In the genomic region with DNA sequence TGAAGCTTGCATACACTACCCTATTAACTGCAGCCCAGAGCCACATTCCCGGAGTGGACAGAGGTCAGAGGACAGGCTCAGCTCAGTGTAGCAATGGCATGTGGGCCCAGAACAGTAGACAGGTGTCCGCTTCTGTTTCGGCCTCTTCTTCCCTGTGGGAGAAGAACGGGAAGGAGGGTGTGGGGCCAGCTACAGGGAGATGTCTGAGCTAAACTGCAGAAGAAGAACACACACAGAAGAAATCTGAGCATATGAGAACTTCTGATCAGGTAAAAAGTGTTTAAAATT, we compare ENCODE assay signal across 28 mouse cellular contexts. TPM values are rescaled to one million over a fixed set of nuclear protein-coding genes. Genes with fewer than 3 reads are reported as not detected.
DNase-seq lines count a peak whose midpoint lies in the region; ATAC-seq and TF ChIP-seq lines count a peak whose summit lies in the region.
"Had no signal": no experiment of that assay in that cellular context is flagged by ENCODE, and none has a peak within 500 bp of the region (broad histone marks: within the 10 kb centered on the region; RNA-seq: fewer than 3 reads in every experiment).

No protein-coding gene starts in this region.

- no peaks in the 10 kb centered on the region for H3K9me3 ChIP-seq in intestine, embryonic 14.5 days (ENCODE audit: control insufficient read depth, low read length)
- H3K9me3 ChIP-seq in intestine, postnatal 0 days (ENCODE audit: control insufficient read depth), result no peaks in the 10 kb centered on the region
- peaks cover 10% of the 10 kb centered on the region; the same call in 1 of the 2 replicates for H3K9me3 ChIP-seq in ES-Bruce4 (replicated peaks; ENCODE audit: control insufficient read depth, insufficient read depth, low read length, poor library complexity, severe bottlenecking)
- H3K9me3 ChIP-seq: embryonic facial prominence, embryonic 12.5 days; forebrain, embryonic 15.5 days; limb, embryonic 12.5 days; lung, embryonic 15.5 days; midbrain, embryonic 13.5 days had no signal

- no peak overlapping the region for H3K9ac ChIP-seq in intestine, embryonic 14.5 days (ENCODE audit: low read length)
- no peak overlapping the region for H3K9ac ChIP-seq in intestine, postnatal 0 days (ENCODE audit: low read depth, low read length)
- 0 out of 2 replicates have a peak overlapping the region, but pooled peaks have one; percentile 1 for H3K9ac ChIP-seq in ES-Bruce4 (ENCODE audit: low read depth, poor library complexity, severe bottlenecking)
- H3K9ac ChIP-seq: embryonic facial prominence, embryonic 12.5 days; forebrain, embryonic 15.5 days; heart, embryonic 13.5 days; limb, embryonic 12.5 days; lung, embryonic 15.5 days; midbrain, embryonic 13.5 days had no signal

- WGBS in intestine, embryonic 14.5 days, result 50% methylated on average over 4 of the region's 4 CpGs
- WGBS in intestine, postnatal 0 days, result 53% methylated on average over 4 of the region's 4 CpGs

- peak; percentile 47 for DNase-seq in intestine, embryonic 14.5 days (ENCODE audit: low spot score)
- DNase-seq in kidney, adult 9 months, result peak; percentile 26
- DNase-seq in kidney, postnatal 4 days, result no peak
- DNase-seq in ZHBTc4 (ENCODE audit: low read depth, low spot score), result peak; percentile 19
- no peak for DNase-seq in adrenal gland, adult 8-10 months
- DNase-seq: adrenal gland, postnatal 25 days; B cell, adult 2 months; cerebellum, adult 11-12 months; cerebellum, adult 9-11 months; embryo, embryonic 11 days; gastrocnemius, postnatal 25 days; heart, adult 18-20 months; heart, postnatal 10 days; layer of hippocampus, adult 9-11 months; right cerebral cortex, postnatal 14 days; thymus, postnatal 4 days had no signal

- no peaks in the 10 kb centered on the region for H3K4me1 ChIP-seq in intestine, embryonic 14.5 days (replicated peaks; ENCODE audit: control insufficient read depth, insufficient read depth, low read length)
- H3K4me1 ChIP-seq in intestine, postnatal 0 days (replicated peaks; ENCODE audit: control insufficient read depth, insufficient read depth, low read length), result no peaks in the 10 kb centered on the region
- H3K4me1 ChIP-seq in ES-Bruce4 (ENCODE audit: control insufficient read depth, insufficient read depth, low read length), result peaks cover 2% of the 10 kb centered on the region
- H3K4me1 ChIP-seq: embryonic facial prominence, embryonic 12.5 days; forebrain, embryonic 15.5 days; heart, embryonic 13.5 days; lung, embryonic 15.5 days; midbrain, embryonic 13.5 days had no signal

- TF ChIP-seq POLR2A in ES-Bruce4 (IDR thresholded peaks at IDR 0.05; ENCODE audit: insufficient read depth, low read length), result no peak

- H3K4me3 ChIP-seq in intestine, embryonic 14.5 days (ENCODE audit: low read depth, low read length), result no peak overlapping the region
- no peak overlapping the region for H3K4me3 ChIP-seq in intestine, postnatal 0 days (ENCODE audit: low read depth, low read length)
- peak overlapping the region; percentile 31 for H3K4me3 ChIP-seq in ES-Bruce4 (ENCODE audit: low read depth, low read length)
- H3K4me3 ChIP-seq: embryonic facial prominence, embryonic 12.5 days; forebrain, embryonic 15.5 days; heart, embryonic 13.5 days; hindbrain, embryonic 10.5 days; limb, embryonic 12.5 days; lung, embryonic 15.5 days; midbrain, embryonic 13.5 days had no signal

- TF ChIP-seq CTCF in intestine, postnatal 0 days (IDR thresholded peaks at IDR 0.05; ENCODE audit: low read depth), result no peak
- no peak for TF ChIP-seq CTCF in ES-Bruce4 (IDR thresholded peaks at IDR 0.05; ENCODE audit: low read depth, low read length)

- H3K27me3 ChIP-seq in intestine, embryonic 14.5 days (replicated peaks; ENCODE audit: control insufficient read depth, insufficient read depth, low read length), result no peaks in the 10 kb centered on the region
- H3K27me3 ChIP-seq in intestine, postnatal 0 days (replicated peaks; ENCODE audit: control insufficient read depth, insufficient read depth, low read length), result no peaks in the 10 kb centered on the region
- no peaks in the 10 kb centered on the region for H3K27me3 ChIP-seq in ES-Bruce4 (ENCODE audit: control insufficient read depth, insufficient read depth, low read length, poor library complexity, severe bottlenecking)
- H3K27me3 ChIP-seq: embryonic facial prominence, embryonic 12.5 days; forebrain, embryonic 15.5 days; heart, embryonic 13.5 days; limb, embryonic 12.5 days; lung, embryonic 15.5 days; midbrain, embryonic 13.5 days; Patski had no signal

- no peak overlapping the region for H3K27ac ChIP-seq in intestine, embryonic 14.5 days (ENCODE audit: low read depth)
- H3K27ac ChIP-seq in intestine, postnatal 0 days (ENCODE audit: low read depth, low read length), result no peak overlapping the region
- peak overlapping the region; percentile 37 for H3K27ac ChIP-seq in ES-Bruce4 (ENCODE audit: insufficient read depth, low read length)
- H3K27ac ChIP-seq: embryonic facial prominence, embryonic 12.5 days; forebrain, embryonic 15.5 days; heart, embryonic 13.5 days; hindbrain, embryonic 10.5 days; limb, embryonic 12.5 days; lung, embryonic 15.5 days; midbrain, embryonic 13.5 days had no signal

- peaks cover 4% of the 10 kb centered on the region for H3K36me3 ChIP-seq in intestine, embryonic 14.5 days (ENCODE audit: control insufficient read depth, insufficient read depth, low read length)
- peaks cover 3% of the 10 kb centered on the region; the same call in 1 of the 2 replicates for H3K36me3 ChIP-seq in intestine, postnatal 0 days (ENCODE audit: control insufficient read depth, insufficient read depth)
- H3K36me3 ChIP-seq in ES-Bruce4 (ENCODE audit: control insufficient read depth, insufficient read depth, low read length, poor library complexity, severe bottlenecking), result no peaks in the 10 kb centered on the region; the same call in 1 of the 2 replicates
- H3K36me3 ChIP-seq: lung, embryonic 15.5 days had no signal

- TF ChIP-seq EP300 in ES-Bruce4 (IDR thresholded peaks at IDR 0.05; ENCODE audit: insufficient read depth, low read depth, low read length), result no peak

- no peak for ATAC-seq in intestine, embryonic 14.5 days (replicated peaks; ENCODE audit: low FRiP score, low TSS enrichment, low read depth)
- no peak for ATAC-seq in intestine, postnatal 0 days
- ATAC-seq: forebrain, embryonic 15.5 days; midbrain, embryonic 13.5 days had no signal

- H3K4me2 ChIP-seq in intestine, embryonic 14.5 days (ENCODE audit: low read length), result no peak overlapping the region
- H3K4me2 ChIP-seq in intestine, postnatal 0 days (replicated peaks; ENCODE audit: low read depth), result no peak overlapping the region
- H3K4me2 ChIP-seq: embryonic facial prominence, embryonic 12.5 days; forebrain, embryonic 15.5 days; heart, embryonic 13.5 days; limb, embryonic 12.5 days; lung, embryonic 15.5 days; midbrain, embryonic 13.5 days had no signal

RNA-seq across cellular contexts. Expression of a gene that starts 10.6 kb away (rescaled TPM):
- polyA plus RNA-seq in intestine, embryonic 14.5 days (2014; fragmentation: Nextera tagmentation; extraction: Ambion mirVana), result 7.4 and 8.1 TPM in 2 replicates
- 2.2 and 3.2 TPM in 2 replicates for polyA plus RNA-seq in intestine, postnatal 0 days (2015; fragmentation: Nextera tagmentation; extraction: Ambion mirVana)
- 8.5 and 14.3 TPM in 2 replicates for polyA plus RNA-seq in ES-Bruce4 (2011; ENCODE audit: insufficient read depth, insufficient read length, low read depth, missing spikeins)
- 1 to 10 TPM; 4.4 to 9.0 (median 5.8) TPM for total RNA-seq in adrenal gland, adult 8-10 months (2022)
- total RNA-seq: MEL; monocyte, adult 5-6 weeks had no signal

RNA-seq across cellular contexts. Expression of a gene that starts 20.2 kb away (rescaled TPM):
- polyA plus RNA-seq in intestine, embryonic 14.5 days (2014; fragmentation: Nextera tagmentation; extraction: Ambion mirVana), result 24.7 and 31.8 TPM in 2 replicates
- 4.6 and 5.1 TPM in 2 replicates for polyA plus RNA-seq in intestine, postnatal 0 days (2015; fragmentation: Nextera tagmentation; extraction: Ambion mirVana)
- polyA plus RNA-seq in ES-Bruce4 (2011; ENCODE audit: insufficient read depth, insufficient read length, low read depth, missing spikeins), result 5.6 and 9.0 TPM in 2 replicates
- total RNA-seq in adrenal gland, adult 8-10 months (2022), result 10 to 100 TPM in 3 of 4 experiments, 1 to 10 TPM in 1; 7.9 to 19.1 (median 13.4) TPM

RNA-seq across cellular contexts. Expression of a gene that starts 26.2 kb away (rescaled TPM):
- polyA plus RNA-seq in intestine, embryonic 14.5 days (2014; fragmentation: Nextera tagmentation; extraction: Ambion mirVana), result 3.4 and 3.8 TPM in 2 replicates
- polyA plus RNA-seq in intestine, postnatal 0 days (2015; fragmentation: Nextera tagmentation; extraction: Ambion mirVana), result 0.86 and 0.98 TPM in 2 replicates
- 0.36 TPM in 1 of 2 replicates, not detected in the other for polyA plus RNA-seq in ES-Bruce4 (2011; ENCODE audit: insufficient read depth, insufficient read length, low read depth, missing spikeins)
- total RNA-seq in adrenal gland, adult 8-10 months (2022), result 1 to 10 TPM; 2.9 to 5.6 (median 4.1) TPM
- total RNA-seq: MEL; monocyte, adult 5-6 weeks had no signal

RNA-seq across cellular contexts. Expression of a gene that starts 35.7 kb away (rescaled TPM):
- polyA plus RNA-seq in intestine, embryonic 14.5 days (2014; fragmentation: Nextera tagmentation; extraction: Ambion mirVana), result 9.1 and 12.0 TPM in 2 replicates
- polyA plus RNA-seq in intestine, postnatal 0 days (2015; fragmentation: Nextera tagmentation; extraction: Ambion mirVana), result 3.1 and 3.2 TPM in 2 replicates
- polyA plus RNA-seq in ES-Bruce4 (2011; ENCODE audit: insufficient read depth, insufficient read length, low read depth, missing spikeins), result 4.7 and 5.3 TPM in 2 replicates
- total RNA-seq in adrenal gland, adult 8-10 months (2022), result 10 to 100 TPM in 1 of 4 experiments, 1 to 10 TPM in 3; 4.8 to 10.1 (median 7.0) TPM

RNA-seq across cellular contexts. Expression of a gene that starts 43.4 kb away (rescaled TPM):
- polyA plus RNA-seq in intestine, embryonic 14.5 days (2014; fragmentation: Nextera tagmentation; extraction: Ambion mirVana), result 4.4 and 5.6 TPM in 2 replicates
- 0.65 and 0.73 TPM in 2 replicates for polyA plus RNA-seq in intestine, postnatal 0 days (2015; fragmentation: Nextera tagmentation; extraction: Ambion mirVana)
- polyA plus RNA-seq in ES-Bruce4 (2011; ENCODE audit: insufficient read depth, insufficient read length, low read depth, missing spikeins), result 3.9 and 4.5 TPM in 2 replicates
- 1 to 10 TPM; 4.0 to 4.8 (median 4.3) TPM for total RNA-seq in adrenal gland, adult 8-10 months (2022)
- total RNA-seq: MEL had no signal

Comparison
In these comparisons a context has a peak if more than half of its experiments do, and no peak if none do; other contexts are left out.
1. DNase-seq: peak in intestine, embryonic 14.5 days (single experiment), kidney, adult 9 months (single experiment) and ZHBTc4 (single experiment); none in kidney, postnatal 4 days (0 of 2) and adrenal gland, adult 8-10 months (single experiment).